Mouse (Mus musculus): Measurements from ENCODE around the gene Tulp4. TPM values are rescaled to one million over a fixed set of nuclear protein-coding genes. Genes with fewer than 3 reads are reported as not detected.

Gene Tulp4
- polyA plus RNA-seq, 1 experiment from 2014 or later, result 171 TPM

DNA sequence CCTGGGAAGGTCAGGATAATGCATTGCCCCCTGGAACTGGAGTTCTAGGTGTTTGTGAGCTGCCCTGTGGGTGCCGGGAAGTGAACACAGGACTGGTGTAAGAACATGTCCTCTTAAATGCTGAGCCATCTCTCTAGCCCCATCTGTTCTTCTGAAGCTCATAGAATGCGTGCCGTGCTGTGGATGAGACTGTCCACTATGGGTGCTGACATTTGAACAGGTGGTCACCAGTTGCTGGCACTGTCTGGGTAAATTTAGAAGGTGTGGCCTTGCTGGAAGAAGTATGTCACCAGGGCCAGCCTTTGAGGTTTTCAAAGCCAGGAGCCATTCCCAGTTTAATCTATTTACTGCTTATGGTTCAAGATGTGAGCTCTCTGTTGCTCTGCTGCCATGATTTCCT lies 4.0 kb upstream of the Tulp4 start:
- H3K27ac ChIP-seq, result no peak overlapping the region
- H3K36me3 ChIP-seq, result no peaks in the 10 kb centered on the region
- WGBS, result 87% methylated on average over 3 of the region's 3 CpGs
- peaks cover 6% of the 10 kb centered on the region; the same call in 1 of the 2 replicates for H3K4me1 ChIP-seq (replicated peaks)
- H3K9me3 ChIP-seq, result no peaks in the 10 kb centered on the region
- no peak overlapping the region for H3K4me2 ChIP-seq (replicated peaks)
- H3K4me3 ChIP-seq (replicated peaks), result no peak overlapping the region
- H3K9ac ChIP-seq (replicated peaks), result no peak overlapping the region
- no peaks in the 10 kb centered on the region; the same call in 1 of the 2 replicates for H3K27me3 ChIP-seq
- ATAC-seq, result no peak

DNA sequence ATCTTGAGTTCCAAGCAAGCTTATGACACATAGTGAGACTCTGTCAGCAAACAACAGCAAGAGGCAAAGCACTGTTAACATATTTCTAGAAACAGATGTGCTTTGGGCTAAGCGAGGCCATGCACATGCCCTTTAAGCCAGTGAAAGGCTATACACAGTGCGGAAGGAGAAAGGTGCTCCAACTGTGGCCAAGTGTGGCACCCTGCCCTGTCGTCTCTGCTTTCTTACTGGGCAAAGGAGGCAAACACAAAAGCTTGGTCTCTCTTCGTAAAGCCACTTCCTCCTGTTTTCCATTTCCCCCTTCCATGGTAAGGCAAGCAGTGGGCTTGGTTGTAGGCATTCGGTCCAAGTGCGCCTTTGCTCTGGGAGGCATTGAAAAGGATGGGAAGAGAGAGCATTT lies 2.7 kb upstream of the Tulp4 start:
- no peak overlapping the region for H3K27ac ChIP-seq
- ATAC-seq, result no peak
- peaks cover 14% of the 10 kb centered on the region for H3K4me1 ChIP-seq (replicated peaks)
- H3K27me3 ChIP-seq, result no peaks in the 10 kb centered on the region; the same call in 1 of the 2 replicates
- no peaks in the 10 kb centered on the region for H3K9me3 ChIP-seq
- no peak overlapping the region for H3K4me2 ChIP-seq (replicated peaks)
- no peak overlapping the region for H3K9ac ChIP-seq (replicated peaks)
- H3K36me3 ChIP-seq, result no peaks in the 10 kb centered on the region
- no peak overlapping the region for H3K4me3 ChIP-seq (replicated peaks)
- 81% methylated on average over 6 of the region's 6 CpGs for WGBS

DNA sequence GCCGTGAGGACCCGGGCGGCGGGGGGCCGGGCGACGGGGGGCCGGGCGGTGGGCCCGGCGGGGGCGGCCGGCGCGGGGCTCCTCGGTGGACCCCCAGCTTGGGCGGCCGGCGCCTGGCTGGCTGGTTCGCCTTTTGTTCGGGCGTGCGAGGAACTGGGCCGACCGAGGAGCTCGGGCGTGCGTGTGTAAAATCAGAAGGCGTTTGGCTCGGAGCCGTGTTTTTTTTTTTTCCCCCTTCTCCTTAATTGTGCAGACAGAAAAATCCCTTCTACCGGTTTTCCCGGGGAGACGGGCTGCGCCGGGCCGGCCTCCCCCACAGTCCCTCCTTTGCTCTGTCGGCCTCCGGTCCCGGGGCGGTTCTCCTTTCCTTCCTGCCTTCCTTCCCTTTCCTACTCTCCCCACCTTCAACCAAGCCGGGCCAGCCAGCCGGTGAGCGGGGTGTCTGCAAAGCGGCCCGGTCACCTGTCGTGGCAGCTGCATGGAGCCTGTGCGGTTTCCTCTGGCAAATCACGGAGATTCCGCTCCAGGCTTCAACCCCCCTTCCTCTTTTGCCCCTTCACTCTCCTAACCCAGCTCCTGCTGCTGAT lies 871 bp downstream of the Tulp4 start:
- Histone ChIP-seq H3K4me2 (replicated peaks) (peak overlapping the region; percentile 91), H3K4me1 (replicated peaks) (peaks cover 34% of the 10 kb centered on the region), H3K4me3 (replicated peaks) (peak overlapping the region; percentile 94), H3K27me3 (no peaks in the 10 kb centered on the region; the same call in 1 of the 2 replicates), H3K36me3 (peaks cover 10% of the 10 kb centered on the region; the same call in 1 of the 2 replicates), H3K9ac (replicated peaks) (peak overlapping the region; percentile 98), H3K9me3 (no peaks in the 10 kb centered on the region), H3K27ac (peak overlapping the region; percentile 99)
- ATAC-seq, result peak; percentile 16
- 0% methylated on average over 45 of the region's 50 CpGs for WGBS

DNA sequence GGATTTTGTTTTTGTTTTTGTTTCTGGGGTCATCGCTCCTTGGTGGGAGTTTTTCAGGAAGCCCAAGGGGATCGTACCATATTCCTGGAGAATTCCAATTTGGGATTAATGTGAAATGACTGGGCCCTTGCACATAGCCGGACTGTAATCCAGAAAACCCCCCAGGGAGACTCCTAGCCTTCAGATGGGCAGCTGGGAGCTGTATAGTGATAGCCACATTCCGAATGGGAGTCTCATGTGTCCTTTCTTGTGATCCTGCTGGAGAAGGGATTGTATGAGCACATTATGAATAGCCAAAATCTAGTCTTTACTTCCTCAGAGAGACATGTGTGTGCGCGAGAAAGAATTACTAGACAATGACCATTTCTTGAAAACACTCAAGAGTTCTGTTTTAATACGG lies 1.9 kb downstream of the Tulp4 start:
- H3K27me3 ChIP-seq, result no peaks in the 10 kb centered on the region; the same call in 1 of the 2 replicates
- H3K9me3 ChIP-seq, result no peaks in the 10 kb centered on the region
- H3K4me1 ChIP-seq (replicated peaks), result peaks cover 34% of the 10 kb centered on the region
- H3K4me2 ChIP-seq (replicated peaks), result peak overlapping the region; percentile 91
- peak overlapping the region; percentile 98 for H3K9ac ChIP-seq (replicated peaks)
- WGBS, result 42% methylated on average over 7 of the region's 7 CpGs
- H3K27ac ChIP-seq, result peak overlapping the region; percentile 99; the same call in 1 of the 2 replicates
- H3K36me3 ChIP-seq, result peaks cover 14% of the 10 kb centered on the region; the same call in 1 of the 2 replicates
- peak overlapping the region; percentile 94 for H3K4me3 ChIP-seq (replicated peaks)
- ATAC-seq, result no peak

DNA sequence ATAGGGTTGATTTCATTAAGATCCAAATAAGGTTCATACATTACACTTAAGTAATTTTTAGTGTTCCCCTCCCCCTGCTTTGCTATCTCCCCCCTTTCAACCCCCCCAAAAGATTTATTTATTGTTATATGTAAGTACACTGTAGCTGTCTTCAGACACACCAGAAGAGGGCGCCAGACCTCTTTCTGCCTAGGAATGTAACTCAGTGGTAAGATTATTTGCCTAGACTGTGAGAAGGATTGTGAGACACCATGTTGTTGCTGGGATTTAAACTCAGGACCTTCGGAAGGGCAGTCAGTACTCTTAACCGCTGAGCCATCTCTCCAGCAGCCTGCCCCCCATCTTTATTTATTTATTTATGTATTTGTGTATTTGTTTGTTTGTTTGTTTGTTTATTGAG lies 4.7 kb downstream of the Tulp4 start:
- H3K27me3 ChIP-seq, result no peaks in the 10 kb centered on the region
- H3K36me3 ChIP-seq, result peaks cover 26% of the 10 kb centered on the region
- H3K9me3 ChIP-seq, result no peaks in the 10 kb centered on the region
- peaks cover 29% of the 10 kb centered on the region for H3K4me1 ChIP-seq (replicated peaks)
- H3K4me3 ChIP-seq (replicated peaks), result no peak overlapping the region
- no peak for ATAC-seq
- H3K9ac ChIP-seq (replicated peaks), result no peak overlapping the region
- H3K27ac ChIP-seq, result no peak overlapping the region
- WGBS, result 83% methylated on average over 3 of the region's 3 CpGs
- H3K4me2 ChIP-seq (replicated peaks), result no peak overlapping the region

DNA sequence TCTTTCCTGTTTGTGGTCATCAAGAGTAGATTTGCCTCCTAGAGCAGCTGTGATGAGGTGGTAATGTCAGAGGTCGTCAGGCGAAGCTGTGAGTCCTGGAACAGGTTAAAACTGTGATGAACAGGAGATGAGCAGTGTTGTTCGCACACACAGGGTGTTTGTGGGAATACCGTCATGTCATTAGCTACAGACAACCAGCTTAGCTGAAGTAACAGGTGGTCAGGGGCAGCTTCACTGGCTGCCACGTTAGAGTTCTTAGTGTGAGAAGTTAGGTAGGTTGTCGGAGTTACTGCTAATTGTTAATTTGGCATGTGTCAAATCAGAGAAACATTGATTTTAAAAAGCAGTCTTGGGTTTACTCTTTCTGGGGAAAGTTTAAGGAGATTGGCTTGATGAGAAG lies 7.4 kb downstream of the Tulp4 start:
- Histone ChIP-seq H3K27ac (no peak overlapping the region), H3K27me3 (no peaks in the 10 kb centered on the region), H3K4me3 (replicated peaks) (no peak overlapping the region), H3K4me1 (replicated peaks) (peaks cover 29% of the 10 kb centered on the region), H3K9ac (replicated peaks) (no peak overlapping the region), H3K4me2 (replicated peaks) (no peak overlapping the region), H3K36me3 (peaks cover 28% of the 10 kb centered on the region), H3K9me3 (no peaks in the 10 kb centered on the region)
- 89% methylated on average over 6 of the region's 6 CpGs for WGBS
- ATAC-seq, result no peak

DNA sequence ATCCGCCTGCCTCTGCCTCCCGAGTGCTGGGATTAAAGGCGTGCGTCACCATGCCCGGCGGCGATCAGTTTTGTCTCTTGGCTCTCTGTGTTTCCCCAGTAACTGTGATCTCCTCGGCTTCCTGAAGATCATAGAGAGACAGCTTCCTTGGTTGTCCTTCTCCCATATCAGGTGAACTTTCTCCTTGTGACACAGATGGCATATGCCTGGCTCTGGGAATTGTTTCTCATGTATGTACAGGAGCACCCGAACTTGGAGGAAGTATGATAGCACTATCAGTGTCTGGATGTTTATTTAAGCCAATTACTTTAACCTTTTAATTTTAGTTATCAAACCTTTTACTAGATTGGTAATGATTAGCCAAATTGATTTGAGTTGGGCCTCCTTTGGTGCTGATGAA lies 8.8 kb downstream of the Tulp4 start:
- no peak for ATAC-seq
- Histone ChIP-seq H3K27me3 (no peaks in the 10 kb centered on the region), H3K9ac (replicated peaks) (no peak overlapping the region), H3K4me2 (replicated peaks) (no peak overlapping the region), H3K4me1 (replicated peaks) (peaks cover 16% of the 10 kb centered on the region), H3K4me3 (replicated peaks) (no peak overlapping the region), H3K9me3 (no peaks in the 10 kb centered on the region), H3K27ac (no peak overlapping the region), H3K36me3 (peaks cover 23% of the 10 kb centered on the region)
- WGBS, result 96% methylated on average over 9 of the region's 9 CpGs

DNA sequence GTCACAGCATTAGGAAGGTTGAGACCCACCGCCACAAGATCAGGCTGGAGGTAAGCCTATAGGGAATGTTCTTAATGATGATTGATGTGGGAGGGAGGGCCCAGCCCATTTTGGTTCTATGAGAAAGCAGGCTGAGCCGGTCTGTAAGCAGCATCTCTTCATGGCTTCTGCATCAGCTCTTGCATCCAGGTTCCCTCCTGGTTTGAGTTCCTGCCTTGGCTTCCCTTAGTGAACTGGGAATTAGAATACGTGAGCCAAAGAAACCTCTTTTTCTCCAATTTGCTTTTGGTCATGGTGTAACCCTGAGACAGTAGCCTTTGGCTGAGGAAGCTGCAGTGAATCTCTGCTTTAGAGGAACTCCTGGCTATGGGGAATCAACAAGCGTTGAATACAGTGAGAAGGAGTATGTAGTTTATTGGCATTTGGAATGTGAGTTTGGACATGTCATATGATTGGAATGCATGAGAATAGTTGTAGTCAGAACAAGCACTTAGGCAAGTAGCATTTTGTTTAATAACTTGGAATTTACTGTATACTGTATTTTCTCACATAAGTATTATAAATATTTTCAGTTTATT lies 11.0 kb downstream of the Tulp4 start:
- 79% methylated on average over 4 of the region's 4 CpGs for WGBS
- no peaks in the 10 kb centered on the region for H3K27me3 ChIP-seq
- no peak overlapping the region for H3K27ac ChIP-seq
- no peaks in the 10 kb centered on the region for H3K9me3 ChIP-seq
- no peak for ATAC-seq
- H3K9ac ChIP-seq (replicated peaks), result no peak overlapping the region
- H3K4me2 ChIP-seq (replicated peaks), result no peak overlapping the region
- peaks cover 25% of the 10 kb centered on the region for H3K36me3 ChIP-seq
- no peak overlapping the region for H3K4me3 ChIP-seq (replicated peaks)
- peaks cover 9% of the 10 kb centered on the region; the same call in 1 of the 2 replicates for H3K4me1 ChIP-seq (replicated peaks)

DNA sequence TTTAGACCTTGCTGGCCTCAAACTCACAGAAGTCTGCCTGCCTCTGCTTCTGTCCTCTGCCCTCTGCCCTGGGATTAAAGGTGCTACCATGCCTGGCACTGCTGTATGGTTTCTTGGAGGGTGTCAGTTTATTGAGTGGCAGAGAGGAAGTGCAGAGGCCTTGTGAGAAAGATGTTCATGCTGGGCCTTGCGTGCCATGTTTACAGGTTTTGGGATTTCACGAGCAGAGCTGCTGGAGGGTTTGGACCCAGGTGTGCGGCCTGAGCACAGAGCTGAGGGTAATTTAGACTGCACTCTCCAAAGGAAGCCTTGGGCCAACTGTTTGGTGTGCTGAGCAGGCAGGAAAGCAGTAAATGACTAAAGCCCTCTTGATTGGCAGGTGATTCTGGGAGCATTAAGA lies 11.7 kb downstream of the Tulp4 start:
- Histone ChIP-seq H3K9me3 (no peaks in the 10 kb centered on the region), H3K27ac (no peak overlapping the region), H3K27me3 (no peaks in the 10 kb centered on the region), H3K4me2 (replicated peaks) (no peak overlapping the region), H3K4me1 (replicated peaks) (peaks cover 9% of the 10 kb centered on the region; the same call in 1 of the 2 replicates), H3K36me3 (peaks cover 31% of the 10 kb centered on the region), H3K4me3 (replicated peaks) (no peak overlapping the region), H3K9ac (replicated peaks) (no peak overlapping the region)
- 88% methylated on average over 3 of the region's 3 CpGs for WGBS
- ATAC-seq, result no peak

DNA sequence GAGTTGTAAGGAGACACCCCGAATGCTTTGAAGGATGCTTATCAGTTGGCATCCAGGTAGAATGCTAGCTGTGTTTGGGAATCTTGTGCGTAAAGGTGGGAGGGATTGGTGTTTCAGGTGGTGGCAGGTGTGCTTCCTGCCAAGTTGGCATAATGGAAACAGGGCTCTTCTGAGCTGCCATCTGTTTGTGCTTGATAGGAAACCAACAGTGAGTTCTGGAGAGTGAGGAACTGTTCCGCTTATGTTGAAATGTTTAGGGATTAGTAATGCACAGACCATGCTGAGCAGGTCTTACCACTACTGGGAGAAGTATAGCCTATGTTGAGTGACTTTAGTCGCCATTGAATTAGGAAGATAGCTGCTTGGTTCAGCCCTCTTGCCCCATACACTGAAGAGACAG lies 12.6 kb downstream of the Tulp4 start:
- Histone ChIP-seq H3K4me1 (replicated peaks) (peaks cover 9% of the 10 kb centered on the region; the same call in 1 of the 2 replicates), H3K36me3 (peaks cover 36% of the 10 kb centered on the region), H3K9me3 (no peaks in the 10 kb centered on the region), H3K27ac (no peak overlapping the region), H3K4me3 (replicated peaks) (no peak overlapping the region), H3K9ac (replicated peaks) (no peak overlapping the region), H3K27me3 (no peaks in the 10 kb centered on the region), H3K4me2 (replicated peaks) (no peak overlapping the region)
- no peak for ATAC-seq
- WGBS, result 93% methylated on average over 4 of the region's 4 CpGs

DNA sequence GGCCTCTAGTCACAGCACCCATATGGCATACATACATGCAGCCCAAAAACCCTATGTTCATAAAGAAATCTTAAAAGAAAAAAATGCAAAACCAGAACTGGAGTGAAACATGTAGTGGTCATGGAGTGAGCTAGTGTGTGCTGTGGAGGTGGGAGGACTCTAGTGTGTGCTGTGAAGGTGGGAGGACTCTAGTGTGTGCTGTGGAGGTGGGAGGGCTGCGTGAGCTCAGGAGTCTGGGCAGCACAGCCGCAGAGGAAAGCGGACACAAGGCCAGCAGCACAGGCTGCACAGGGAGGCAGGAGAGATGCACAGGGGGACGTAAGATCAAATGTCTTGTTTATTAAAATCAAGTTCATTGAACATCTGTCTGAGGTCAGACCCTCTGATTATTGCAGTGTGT lies 17.5 kb downstream of the Tulp4 start:
- Histone ChIP-seq H3K9ac (replicated peaks) (no peak overlapping the region), H3K4me3 (replicated peaks) (no peak overlapping the region), H3K9me3 (no peaks in the 10 kb centered on the region), H3K36me3 (peaks cover 38% of the 10 kb centered on the region), H3K27ac (no peak overlapping the region), H3K27me3 (no peaks in the 10 kb centered on the region), H3K4me2 (replicated peaks) (no peak overlapping the region), H3K4me1 (replicated peaks) (no peaks in the 10 kb centered on the region)
- 0 out of 2 replicates have a peak, but pooled peaks have one; percentile 53 for ATAC-seq
- 95% methylated on average over 4 of the region's 4 CpGs for WGBS

DNA sequence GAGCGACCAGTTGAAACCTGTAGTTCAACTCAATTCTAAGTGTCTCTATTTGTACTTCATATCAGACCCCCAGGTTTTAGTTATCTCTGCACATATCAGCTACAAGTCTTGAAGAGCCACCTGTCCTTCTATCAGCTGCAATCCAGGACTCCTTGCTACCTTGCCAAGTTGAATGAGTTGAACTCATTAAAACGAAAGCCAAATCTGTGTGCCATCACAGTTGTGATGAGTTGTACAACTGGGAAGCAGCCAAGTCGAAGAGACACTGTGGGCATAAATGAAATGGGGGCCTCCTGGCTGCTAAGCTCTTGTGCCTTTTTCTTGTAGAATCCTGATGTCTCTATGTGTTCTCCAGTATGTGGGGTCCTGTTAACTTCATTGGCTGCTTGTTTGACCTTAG lies 19.2 kb downstream of the Tulp4 start:
- H3K4me1 ChIP-seq (replicated peaks), result no peaks in the 10 kb centered on the region; the same call in 1 of the 2 replicates
- 97% methylated on average over 3 of the region's 3 CpGs for WGBS
- peaks cover 38% of the 10 kb centered on the region for H3K36me3 ChIP-seq
- H3K27ac ChIP-seq, result no peak overlapping the region
- H3K4me3 ChIP-seq (replicated peaks), result no peak overlapping the region
- ATAC-seq, result no peak
- no peak overlapping the region for H3K4me2 ChIP-seq (replicated peaks)
- H3K9me3 ChIP-seq, result no peaks in the 10 kb centered on the region
- no peaks in the 10 kb centered on the region for H3K27me3 ChIP-seq
- H3K9ac ChIP-seq (replicated peaks), result no peak overlapping the region
